ENCODE assay signal across 24 mouse cellular contexts in genomic region chr16:49037771-49038170, GRCm38 (mm10). TPM values are rescaled to one million over a fixed set of nuclear protein-coding genes. Genes with fewer than 3 reads are reported as not detected.
DNase-seq lines count a peak whose midpoint lies in the region; ATAC-seq lines count a peak whose summit lies in the region.
"Had no signal": no experiment of that assay in that cellular context is flagged by ENCODE, and none has a peak within 500 bp of the region (broad histone marks: within the 10 kb centered on the region; RNA-seq: fewer than 3 reads in every experiment).

No protein-coding gene starts in this region.

- intact Hi-C loops in left cerebral cortex, postnatal 4 days (cut with DNase I), result no loop called here

- no peak for DNase-seq in frontal cortex, postnatal 10 days (ENCODE audit: low spot score in 2 of 2)
- peak; percentile 30 for DNase-seq in left cerebral cortex, adult 11 months (ENCODE audit: low spot score)
- no peak for DNase-seq in left cerebral cortex, postnatal 4 days
- DNase-seq in brain, adult 2 months (ENCODE audit: low read depth, low spot score), result peak; percentile 66
- DNase-seq in telencephalon, adult 2 months (ENCODE audit: low read depth, low spot score), result peak; percentile 69
- DNase-seq in cerebellum, adult 8-10 months, result no peak
- no peak for DNase-seq in ovary, postnatal 10 days (ENCODE audit: low spot score)
- DNase-seq: adrenal gland, adult 2 months; adrenal gland, adult 8-10 months; adrenal gland, postnatal 10 days; adrenal gland, postnatal 14 days; adrenal gland, postnatal 25 days; adrenal gland, postnatal 36 days; B cell, adult 2 months; cerebellum, adult 11 months; cerebellum, adult 11-12 months; cerebellum, adult 18-20 months had no signal

- ATAC-seq in frontal cortex, adult (ENCODE audit: low TSS enrichment), result peak; percentile 97
- ATAC-seq: activated CD4-positive, CD25-positive, alpha-beta regulatory T cell, adult 4 months; CD4-positive, CD25-positive, alpha-beta regulatory T cell, adult 4 months; Patski had no signal

RNA-seq across cellular contexts. Expression of gene Myh15, which starts 19.5 kb away (rescaled TPM):
- total RNA-seq in left cerebral cortex, postnatal 4 days (2021), result under 1 TPM; 0.20 to 0.22 TPM
- total RNA-seq: adrenal gland, adult 18-20 months; adrenal gland, adult 2 months; adrenal gland, adult 8-10 months; adrenal gland, postnatal 10 days; adrenal gland, postnatal 14 days; adrenal gland, postnatal 25 days; adrenal gland, postnatal 36 days; adrenal gland, postnatal 4 days; MEL had no signal

RNA-seq across cellular contexts. Expression of gene Cip2a, which starts 43.8 kb away (rescaled TPM):
- 1 to 10 TPM; 6.3 to 8.9 TPM for total RNA-seq in left cerebral cortex, postnatal 4 days (2021)

RNA-seq across cellular contexts. Expression of gene Dzip3, which starts 43.8 kb away (rescaled TPM):
- 100 to 1,000 TPM; 102 to 115 TPM for total RNA-seq in left cerebral cortex, postnatal 4 days (2021)

Comparison
In these comparisons a context has a peak if more than half of its experiments do, and no peak if none do; other contexts are left out.
1. DNase-seq: peak in left cerebral cortex, adult 11 months (single experiment), brain, adult 2 months (single experiment) and telencephalon, adult 2 months (single experiment); none in frontal cortex, postnatal 10 days (0 of 2), left cerebral cortex, postnatal 4 days (single experiment), cerebellum, adult 8-10 months (single experiment) and ovary, postnatal 10 days (single experiment).